Mouse (Mus musculus) forebrain, embryonic 15.5 days (tissue): ENCODE results near the gene Cntnap3. TPM values are rescaled to one million over a fixed set of nuclear protein-coding genes. Genes with fewer than 3 reads are reported as not detected.
"Not testable (repeated sequence)": the region's sequence is repeated elsewhere in the genome, so short reads cannot be mapped to it uniquely, and the experiment has no call there.

ENCODE experiments used
- ATAC-seq: fragments of 200-750 bp; cut with Nextera tagmentation; replicated peaks from 2 replicates; pipeline ENCODE4 v1.8.0; 2017; ENCODE audit warnings: mild to moderate bottlenecking, moderate TSS enrichment, moderate library complexity
- H3K27ac ChIP-seq: fragments of 300-500 bp; sonication (generic); replicated peaks from 2 replicates; pipeline ENCODE4 v1.5.1; 2015; ENCODE audit warnings: mild to moderate bottlenecking, inconsistent platforms
- H3K27me3 ChIP-seq: fragments of 300-500 bp; sonication (generic); 2 replicates; pipeline ENCODE4 v1.6.1; 2015; ENCODE audit warnings: inconsistent platforms
- H3K36me3 ChIP-seq: fragments of 300-500 bp; sonication (generic); 2 replicates; pipeline ENCODE4 v1.6.1; 2015; ENCODE audit warnings: mild to moderate bottlenecking, inconsistent platforms
- H3K4me1 ChIP-seq: fragments of 300-500 bp; sonication (generic); 2 replicates; pipeline ENCODE4 v1.6.1; 2015; ENCODE audit warnings: inconsistent platforms
- H3K4me2 ChIP-seq: fragments of 300-500 bp; sonication (generic); replicated peaks from 2 replicates; pipeline ENCODE4 v1.6.1; 2015; ENCODE audit warnings: mild to moderate bottlenecking, inconsistent platforms
- H3K4me3 ChIP-seq: fragments of 300-500 bp; sonication (generic); 2 replicates; pipeline ENCODE4 v1.5.1; 2015; ENCODE audit warnings: mild to moderate bottlenecking, inconsistent platforms
- H3K9ac ChIP-seq: fragments of 300-500 bp; sonication (generic); replicated peaks from 2 replicates; pipeline ENCODE4 v1.6.1; 2015; ENCODE audit warnings: mild to moderate bottlenecking, inconsistent platforms
- H3K9me3 ChIP-seq: fragments of 300-500 bp; sonication (generic); 2 replicates; pipeline ENCODE4 v1.6.1; 2016; ENCODE audit warnings: inconsistent platforms
- WGBS: fragments of 180-500 bp; shearing (Covaris S2); methylation state at CpG from one replicate; pipeline ENCODE4 v1.1.7; 2015; ENCODE audit warnings: mixed read lengths; 5-methylcytosine and 5-hydroxymethylcytosine counted together
- polyA plus RNA-seq: library from polyadenylated mRNA; unstranded; fragments of >200 nt; fragmentation: Nextera tagmentation; extraction: Ambion mirVana; gene quantifications from 2 replicates; pipeline ENCODE4 v1.2.1, GENCODE M21; 2015

Cntnap3 gene
- polyA plus RNA-seq, result 3.0 and 3.3 TPM in 2 replicates

DNA sequence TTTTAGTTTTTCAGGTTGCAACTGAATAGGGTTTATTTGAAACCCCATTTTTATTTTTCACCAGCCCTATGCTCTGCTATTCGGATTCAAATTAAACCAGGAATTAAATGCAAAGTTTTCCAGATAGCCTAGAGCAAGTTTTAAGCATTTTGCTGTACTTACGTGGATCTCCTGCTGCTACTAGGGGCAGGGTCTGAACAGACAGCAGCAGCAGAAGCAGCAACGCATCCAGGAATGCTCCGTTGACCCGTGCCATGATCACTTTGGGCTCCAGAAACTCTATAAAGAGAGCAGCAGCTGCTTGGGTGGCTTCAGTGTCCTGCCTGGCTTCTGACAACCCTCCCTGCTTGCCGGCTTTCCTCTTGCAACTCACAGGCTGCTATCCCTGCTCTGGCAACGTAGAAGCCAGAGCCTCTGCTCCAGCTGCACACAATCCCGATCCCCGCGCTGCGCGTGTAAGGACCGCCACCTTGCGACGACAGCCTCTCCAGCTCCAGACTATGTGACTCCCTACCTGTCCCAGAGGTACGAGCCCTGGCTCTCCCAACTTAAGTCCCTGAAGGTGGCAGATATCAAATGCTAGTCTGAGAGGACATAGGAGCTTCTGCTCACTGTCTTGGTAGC is at the start of gene Cntnap3:
Cntnap3 (minus strand) TSS at position 371 of the 624 bp plus-strand sequence.
- Histone ChIP-seq H3K4me3 (peak within 1 kb of the TSS; percentile 29), H3K9me3 (no peaks in the 10 kb centered on the region), H3K27ac (peak within 1 kb of the TSS; percentile 54; the same call in 1 of the 2 replicates), H3K9ac (peak within 1 kb of the TSS; percentile 45), H3K36me3 (no peaks in the 10 kb centered on the region), H3K27me3 (no peaks in the 10 kb centered on the region), H3K4me2 (peak within 1 kb of the TSS; percentile 45), H3K4me1 (peaks cover 9% of the 10 kb centered on the region; the same call in 1 of the 2 replicates)
- 3% methylated on average over 16 of the region's 16 CpGs for WGBS
- ATAC-seq, result peak; percentile 98

DNA sequence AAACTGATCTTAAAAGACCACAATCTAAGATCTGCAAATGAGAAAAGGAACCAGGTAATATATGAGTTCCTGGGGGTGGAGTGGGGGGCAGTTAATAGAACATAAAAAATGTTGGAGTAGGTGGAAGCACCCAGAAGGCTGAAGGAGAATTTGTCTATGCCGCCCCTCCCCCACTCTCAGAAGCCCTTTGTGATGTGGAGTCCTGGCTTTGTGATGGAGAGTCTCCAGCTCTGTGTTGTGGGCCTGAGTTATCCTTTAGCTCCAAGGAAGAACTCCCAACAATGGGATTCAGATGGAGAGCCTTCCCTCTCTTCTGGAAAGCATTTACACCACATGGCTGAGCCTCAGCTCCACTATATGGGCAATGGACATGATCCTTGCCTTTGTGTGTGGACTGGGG is 13.4 kb upstream of the Cntnap3 start, which contains the start of gene Spata31:
Spata31 (plus strand) TSS at position 216 of the 400 bp plus-strand sequence.
- Histone ChIP-seq H3K9ac (no peak within 1 kb of the TSS), H3K4me2 (no peak within 1 kb of the TSS), H3K27ac (no peak within 1 kb of the TSS), H3K27me3 (no peaks in the 10 kb centered on the region), H3K36me3 (no peaks in the 10 kb centered on the region), H3K4me1 (no peaks in the 10 kb centered on the region), H3K9me3 (no peaks in the 10 kb centered on the region), H3K4me3 (no peak within 1 kb of the TSS)
- ATAC-seq, result no peak
- WGBS, result 90% methylated on average over 1 of the region's 1 CpGs

- Histone ChIP-seq H3K27me3 (no peaks in the 10 kb centered on the region), H3K36me3 (no peaks in the 10 kb centered on the region), H3K9ac (no peak overlapping the region), H3K27ac (no peak overlapping the region), H3K4me3 (no peak overlapping the region), H3K9me3 (no peaks in the 10 kb centered on the region), H3K4me2 (no peak overlapping the region; the same call in 1 of the 2 replicates), H3K4me1 (peaks cover 9% of the 10 kb centered on the region; the same call in 1 of the 2 replicates)
- 10% methylated on average over 1 of the region's 1 CpGs for WGBS
- 0 out of 2 replicates have a peak, but pooled peaks have one; percentile 67 for ATAC-seq
These were observed 623 bp downstream of the Cntnap3 start for GRCm38 (mm10) chr13:64903132-64903531.

DNA sequence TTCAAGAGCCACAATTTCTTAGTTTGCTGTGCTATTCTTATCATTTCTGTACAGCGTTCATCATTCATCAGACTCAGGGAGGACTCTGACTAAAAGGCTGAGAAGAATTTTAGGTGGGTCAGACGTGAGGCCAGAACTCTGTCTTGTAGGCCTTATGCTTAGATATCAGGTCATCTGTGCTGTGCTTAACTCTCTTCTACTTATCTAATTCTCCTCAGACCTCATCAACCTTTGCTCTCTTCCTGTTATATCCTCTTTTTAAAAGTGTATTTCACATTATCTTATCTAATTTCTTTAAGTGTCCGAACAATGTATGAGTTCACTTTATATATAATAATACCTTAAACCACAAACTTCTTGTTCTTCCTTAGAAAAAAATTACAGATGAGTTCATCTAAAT is 38.4 kb downstream of the Cntnap3 start:
- WGBS, result 88% methylated on average over 3 of the region's 3 CpGs
- Histone ChIP-seq H3K36me3 (no peaks in the 10 kb centered on the region), H3K9ac (no peak overlapping the region), H3K4me2 (no peak overlapping the region), H3K4me3 (no peak overlapping the region), H3K27me3 (no peaks in the 10 kb centered on the region), H3K9me3 (no peaks in the 10 kb centered on the region), H3K27ac (no peak overlapping the region), H3K4me1 (no peaks in the 10 kb centered on the region)
- ATAC-seq, result no peak

GRCm38 (mm10) chr13:64824856-64825255 is 78.9 kb downstream of the Cntnap3 start:
- WGBS, result 51% methylated on average over 5 of the region's 5 CpGs
- H3K4me3 ChIP-seq, ATAC-seq, H3K27me3 ChIP-seq, H3K36me3 ChIP-seq, H3K27ac ChIP-seq, H3K4me1 ChIP-seq, H3K9ac ChIP-seq, H3K9me3 ChIP-seq, H3K4me2 ChIP-seq: not testable (repeated sequence)

DNA sequence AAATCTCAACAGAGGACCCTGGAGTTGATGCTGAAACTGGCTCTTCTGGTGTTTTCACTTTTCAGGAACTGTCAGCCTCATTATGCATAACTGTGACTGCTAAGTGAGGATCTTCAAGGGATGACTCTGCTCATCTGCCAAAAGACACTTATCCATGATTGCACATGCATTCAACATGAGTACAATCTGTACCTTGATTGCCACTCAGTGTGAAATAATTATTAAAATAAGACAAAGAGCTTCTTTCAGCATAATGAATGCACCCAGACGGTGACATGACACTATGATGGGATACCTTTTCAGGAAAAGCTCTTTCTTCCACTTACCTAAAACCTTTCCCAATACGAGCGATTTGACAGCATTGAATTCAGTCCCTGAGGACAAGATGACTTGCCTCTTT is 158.4 kb downstream of the Cntnap3 start:
- Histone ChIP-seq H3K9me3 (no peaks in the 10 kb centered on the region), H3K27ac (no peak overlapping the region), H3K9ac (no peak overlapping the region), H3K4me3 (no peak overlapping the region), H3K36me3 (no peaks in the 10 kb centered on the region), H3K4me2 (no peak overlapping the region), H3K27me3 (no peaks in the 10 kb centered on the region), H3K4me1 (no peaks in the 10 kb centered on the region)
- WGBS, result 57% methylated on average over 3 of the region's 3 CpGs
- peak; percentile 80 for ATAC-seq

- ATAC-seq, result no peak
- no peak overlapping the region for H3K4me2 ChIP-seq
- H3K27me3 ChIP-seq, result no peaks in the 10 kb centered on the region
- WGBS, result 89% methylated on average over 3 of the region's 3 CpGs
- H3K36me3 ChIP-seq, result no peaks in the 10 kb centered on the region
- H3K27ac ChIP-seq, result no peak overlapping the region
- no peaks in the 10 kb centered on the region for H3K4me1 ChIP-seq
- no peak overlapping the region for H3K9ac ChIP-seq
- H3K4me3 ChIP-seq, result no peak overlapping the region
- no peaks in the 10 kb centered on the region for H3K9me3 ChIP-seq
These were observed 171.5 kb downstream of the Cntnap3 start for GRCm38 (mm10) chr13:64732244-64732643.

- WGBS, result 86% methylated on average over 2 of the region's 2 CpGs
- no peaks in the 10 kb centered on the region for H3K27me3 ChIP-seq
- H3K4me2 ChIP-seq, result no peak overlapping the region
- H3K27ac ChIP-seq, result no peak overlapping the region
- H3K4me1 ChIP-seq, result no peaks in the 10 kb centered on the region
- H3K4me3 ChIP-seq, result no peak overlapping the region
- H3K9me3 ChIP-seq, result no peaks in the 10 kb centered on the region
- no peak overlapping the region for H3K9ac ChIP-seq
- no peak for ATAC-seq
- no peaks in the 10 kb centered on the region for H3K36me3 ChIP-seq
These were observed 187.0 kb downstream of the Cntnap3 start for GRCm38 (mm10) chr13:64716791-64717190.

- no peak overlapping the region for H3K27ac ChIP-seq
- 85% methylated on average over 1 of the region's 1 CpGs for WGBS
- H3K9me3 ChIP-seq, result no peaks in the 10 kb centered on the region
- no peak overlapping the region for H3K4me2 ChIP-seq
- no peak overlapping the region for H3K9ac ChIP-seq
- no peak for ATAC-seq
- no peaks in the 10 kb centered on the region for H3K27me3 ChIP-seq
- H3K4me1 ChIP-seq, result no peaks in the 10 kb centered on the region
- no peaks in the 10 kb centered on the region for H3K36me3 ChIP-seq
- H3K4me3 ChIP-seq, result no peak overlapping the region
These were observed 211.3 kb downstream of the Cntnap3 start for GRCm38 (mm10) chr13:64692463-64692862.

Other genes with a start within 250 kb of the Cntnap3 start
- not detected in 2 replicates for gene Spata31, start 13.5 kb upstream of the Cntnap3 start, polyA plus RNA-seq
- not detected in 2 replicates for gene Spata31d1c, start 129.1 kb upstream of the Cntnap3 start, polyA plus RNA-seq
- gene Prss47, start 148.8 kb upstream of the Cntnap3 start, polyA plus RNA-seq, result not detected in 2 replicates
- gene Mfsd14b, start 209.0 kb upstream of the Cntnap3 start, polyA plus RNA-seq, result 34.8 and 36.3 TPM in 2 replicates
- not detected in 2 replicates for gene Olfr465-ps1, start 234.1 kb upstream of the Cntnap3 start, polyA plus RNA-seq
- not detected in 2 replicates for gene Olfr466, start 246.3 kb upstream of the Cntnap3 start, polyA plus RNA-seq